Mouse (Mus musculus): Measurements from ENCODE around the gene Gas2l3. TPM values are rescaled to one million over a fixed set of nuclear protein-coding genes. Genes with fewer than 3 reads are reported as not detected.

Gene Gas2l3
- total RNA-seq, 2 experiments from 2014 or later: 2.3 to 2.8 TPM

- no peak for DNase-seq
Measured at GRCm38 (mm10) chr10:89443115-89443622, 598 bp downstream of the Gas2l3 start.

- no peak for DNase-seq
Measured at GRCm38 (mm10) chr10:89442640-89443039, 1.1 kb downstream of the Gas2l3 start.

GRCm38 (mm10) chr10:89441961-89442360 lies 1.8 kb downstream of the Gas2l3 start:
- no peak for DNase-seq

GRCm38 (mm10) chr10:89439380-89439779 lies 4.4 kb downstream of the Gas2l3 start:
- DNase-seq: no peak

- DNase-seq: peak in 1 of 2 experiments; percentile 4
Measured at GRCm38 (mm10) chr10:89437996-89438395, 5.8 kb downstream of the Gas2l3 start.

GRCm38 (mm10) chr10:89437472-89437871 lies 6.3 kb downstream of the Gas2l3 start:
- no peak for DNase-seq

- DNase-seq: no peak
Measured at GRCm38 (mm10) chr10:89435920-89436319, 7.8 kb downstream of the Gas2l3 start.

- no peak for DNase-seq
Measured at GRCm38 (mm10) chr10:89435413-89435812, 8.4 kb downstream of the Gas2l3 start.

GRCm38 (mm10) chr10:89434509-89435210 lies 9.1 kb downstream of the Gas2l3 start:
- DNase-seq: no peak

- DNase-seq: no peak
Measured at GRCm38 (mm10) chr10:89432743-89433142, 11.0 kb downstream of the Gas2l3 start.

- no peak for DNase-seq
Measured at GRCm38 (mm10) chr10:89430751-89431150, 13.0 kb downstream of the Gas2l3 start.

- no peak for DNase-seq
Measured at GRCm38 (mm10) chr10:89424800-89425393, 18.9 kb downstream of the Gas2l3 start.

GRCm38 (mm10) chr10:89424217-89424616 lies 19.6 kb downstream of the Gas2l3 start:
- DNase-seq: no peak

GRCm38 (mm10) chr10:89423164-89423778 lies 20.5 kb downstream of the Gas2l3 start:
- DNase-seq: no peak

GRCm38 (mm10) chr10:89422504-89423158 lies 21.1 kb downstream of the Gas2l3 start:
- no peak for DNase-seq

- DNase-seq: no peak
Measured at GRCm38 (mm10) chr10:89417966-89418365, 25.8 kb downstream of the Gas2l3 start.

- DNase-seq: no peak
Measured at GRCm38 (mm10) chr10:89415478-89415877, 28.3 kb downstream of the Gas2l3 start.

- no peak for DNase-seq
Measured at GRCm38 (mm10) chr10:89407551-89407950, 36.2 kb downstream of the Gas2l3 start.

- no peak for DNase-seq
Measured at GRCm38 (mm10) chr10:89406733-89407484, 36.9 kb downstream of the Gas2l3 start.

GRCm38 (mm10) chr10:89404936-89405335 lies 38.8 kb downstream of the Gas2l3 start:
- DNase-seq: no peak

GRCm38 (mm10) chr10:89400674-89401336 lies 43.0 kb downstream of the Gas2l3 start:
- no peak for DNase-seq

- DNase-seq: peak; percentile 26 to 34
Measured at GRCm38 (mm10) chr10:89395823-89396222, 47.9 kb downstream of the Gas2l3 start.

Data from layer of hippocampus, postnatal 36 days (tissue).